Mouse (Mus musculus) heart, embryonic 10.5 days (tissue): ENCODE data around the gene Zfp963. TPM values are rescaled to one million over a fixed set of nuclear protein-coding genes. Genes with fewer than 3 reads are reported as not detected.
"Not testable (repeated sequence)": the region's sequence is repeated elsewhere in the genome, so short reads cannot be mapped to it uniquely, and the experiment has no call there.

Source experiments
- DNase-seq: peaks from one replicate; pipeline ENCODE4 v3.0.0-alpha.2; 2017; ENCODE audit warnings: low spot score
- H3K27ac ChIP-seq: fragments of 300-500 bp; sonication (generic); 2 replicates; pipeline ENCODE4 v1.5.1; 2016; ENCODE audit warnings: mild to moderate bottlenecking
- H3K27me3 ChIP-seq: fragments of 300-500 bp; sonication (generic); 2 replicates; pipeline ENCODE4 v1.6.1; 2016; ENCODE audit warnings: mild to moderate bottlenecking; ENCODE audit not compliant: poor library complexity, insufficient read depth, severe bottlenecking
- H3K36me3 ChIP-seq: fragments of 300-500 bp; sonication (generic); 2 replicates; pipeline ENCODE4 v1.6.1; 2016; ENCODE audit warnings: mild to moderate bottlenecking, moderate library complexity
- H3K4me1 ChIP-seq: fragments of 300-500 bp; sonication (generic); 2 replicates; pipeline ENCODE4 v1.6.1; 2016; ENCODE audit warnings: mild to moderate bottlenecking
- H3K4me3 ChIP-seq: fragments of 300-500 bp; sonication (generic); 2 replicates; pipeline ENCODE4 v1.5.1; 2016; ENCODE audit warnings: mild to moderate bottlenecking, moderate library complexity
- H3K9me3 ChIP-seq: fragments of 300-500 bp; sonication (generic); 2 replicates; pipeline ENCODE4 v1.6.1; 2016; ENCODE audit warnings: mild to moderate bottlenecking, moderate library complexity
- WGBS: fragments of 180-500 bp; shearing (Covaris S2); methylation state at CpG from one replicate; pipeline ENCODE4 v1.1.7; 2016; 5-methylcytosine and 5-hydroxymethylcytosine counted together
- polyA plus RNA-seq: library from polyadenylated mRNA; unstranded; fragments of >200 nt; fragmentation: Nextera tagmentation; extraction: Ambion mirVana; gene quantifications from 2 replicates; pipeline ENCODE4 v1.2.1, GENCODE M21; 2016

Gene Zfp963
- polyA plus RNA-seq, 1 experiment from 2014 or later = 4.1 TPM

DNA sequence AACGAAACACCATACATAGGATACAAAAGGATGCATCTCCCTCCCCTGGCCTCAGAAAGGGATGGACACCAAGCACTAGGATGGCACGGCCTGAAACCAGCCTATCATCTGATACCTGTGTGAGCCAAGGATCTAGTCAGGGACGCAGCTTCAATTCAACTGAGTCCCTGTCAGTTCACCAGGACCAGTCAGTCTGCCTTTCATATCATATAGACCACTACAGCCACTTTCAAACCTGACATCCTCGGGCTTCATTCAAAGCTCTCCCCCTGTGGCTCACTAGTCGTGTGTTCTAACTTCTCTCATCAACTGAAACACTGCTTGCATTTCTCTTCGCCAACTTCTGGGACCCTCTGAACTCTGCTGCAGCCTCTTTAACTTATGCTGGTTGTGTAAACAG, 34.4 kb downstream of the Zfp963 start:
- Histone ChIP-seq H3K36me3 (peaks cover 26% of the 10 kb centered on the region), H3K27ac (no peak overlapping the region), H3K9me3 (no peaks in the 10 kb centered on the region), H3K27me3 (no peaks in the 10 kb centered on the region), H3K4me3 (peak overlapping the region; percentile 90), H3K4me1 (peaks cover 13% of the 10 kb centered on the region; the same call in 1 of the 2 replicates)
- no peak for DNase-seq
- WGBS = 78% methylated on average over 6 of the region's 6 CpGs

DNA sequence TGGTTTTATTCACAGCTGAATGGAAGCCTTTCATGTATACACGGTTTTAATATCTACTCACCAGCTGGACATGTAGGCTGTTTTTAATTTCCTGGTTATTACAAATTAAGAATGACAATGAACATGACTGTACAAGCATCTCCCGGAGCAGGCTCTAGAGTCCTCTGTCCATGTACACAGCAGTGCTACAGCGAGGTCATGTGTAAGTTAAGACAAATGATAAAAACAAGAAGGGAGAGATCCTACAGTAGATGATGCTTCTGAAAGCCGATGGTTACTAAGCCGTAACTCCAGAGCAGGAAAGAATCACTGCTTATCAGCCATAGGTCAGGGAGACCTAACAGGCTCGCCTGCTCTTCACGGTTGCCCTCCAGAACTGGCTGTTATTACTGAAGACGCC, 36.3 kb downstream of the Zfp963 start:
- Histone ChIP-seq H3K36me3 (peaks cover 44% of the 10 kb centered on the region), H3K27me3 (no peaks in the 10 kb centered on the region)
- no peak for DNase-seq

DNA sequence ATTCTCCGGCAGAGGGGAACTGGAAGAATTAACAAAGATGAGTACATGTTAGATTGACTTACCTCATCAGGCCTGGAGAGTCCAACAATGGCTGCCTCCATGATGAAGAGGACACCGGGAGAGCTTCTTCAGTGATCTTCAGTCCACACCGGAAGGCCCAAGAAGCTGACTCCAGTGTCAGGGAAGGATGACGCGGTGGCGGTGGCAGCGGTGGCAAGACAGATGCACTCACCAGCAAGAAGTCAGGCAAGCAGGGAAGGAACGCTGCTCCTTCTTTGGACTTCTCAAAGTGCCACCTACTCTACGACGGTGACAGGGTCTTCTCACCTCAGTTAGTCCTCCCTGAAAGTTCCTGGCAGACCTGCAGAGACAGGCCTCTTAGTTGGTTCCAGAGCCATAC, 39.1 kb downstream of the Zfp963 start, which contains the start of gene Zfp869:
TSS of gene Zfp869 (minus strand) at position 101 of the 400 bp plus-strand sequence.
- H3K27me3 ChIP-seq, H3K4me3 ChIP-seq, DNase-seq, H3K9me3 ChIP-seq, H3K27ac ChIP-seq: not testable (repeated sequence)
- H3K4me1 ChIP-seq = peaks cover 13% of the 10 kb centered on the region; the same call in 1 of the 2 replicates
- 96% methylated on average over 10 of the region's 10 CpGs for WGBS
- H3K36me3 ChIP-seq = peaks cover 73% of the 10 kb centered on the region

More for the DNA sequence above, 36.3 kb downstream of the Zfp963 start:
- 84% methylated on average over 8 of the region's 8 CpGs for WGBS
- Histone ChIP-seq H3K27ac (no peak overlapping the region), H3K4me1 (peaks cover 13% of the 10 kb centered on the region; the same call in 1 of the 2 replicates), H3K4me3 (no peak overlapping the region), H3K9me3 (no peaks in the 10 kb centered on the region)

DNA sequence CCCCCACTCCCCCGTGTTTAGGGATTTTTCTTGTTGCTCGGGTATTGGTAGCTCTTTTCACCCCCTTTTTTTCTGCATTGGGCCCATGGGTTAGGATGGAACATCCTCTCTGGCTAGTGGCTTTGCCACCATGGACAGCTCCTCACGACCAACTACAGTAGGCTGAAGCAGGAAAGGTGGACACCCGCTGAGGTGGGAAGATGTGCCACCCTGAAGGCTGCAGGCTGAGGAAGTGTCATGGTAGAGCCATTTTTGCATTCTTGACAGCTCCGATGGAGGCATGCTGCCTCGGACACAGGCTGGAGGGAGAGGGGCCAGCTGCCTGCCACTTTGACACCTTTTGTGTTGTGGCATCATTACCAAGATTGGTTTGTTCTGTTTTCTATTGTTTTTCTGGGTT, 48.0 kb downstream of the Zfp963 start:
- H3K27me3 ChIP-seq = no peaks in the 10 kb centered on the region
- H3K4me3 ChIP-seq = no peak overlapping the region
- no peak for DNase-seq
- WGBS = 68% methylated on average over 6 of the region's 6 CpGs
- no peaks in the 10 kb centered on the region for H3K4me1 ChIP-seq
- H3K27ac ChIP-seq = no peak overlapping the region
- peaks cover 46% of the 10 kb centered on the region for H3K36me3 ChIP-seq
- H3K9me3 ChIP-seq = no peaks in the 10 kb centered on the region; the same call in 1 of the 2 replicates

Other genes starting within 250 kb of the Zfp963 start
- not detected in 2 replicates for gene Gm7697, start 227.0 kb downstream of the Zfp963 start, polyA plus RNA-seq
- gene Zfp868, start 124.4 kb downstream of the Zfp963 start, polyA plus RNA-seq = 16.9 and 18.8 TPM in 2 replicates
- gene Zfp964, start 95.5 kb downstream of the Zfp963 start, polyA plus RNA-seq = 1.3 and 1.4 TPM in 2 replicates
- gene Zfp869, start 39.2 kb downstream of the Zfp963 start, polyA plus RNA-seq = 25.1 and 28.5 TPM in 2 replicates
- gene Gm20422, start 24.9 kb upstream of the Zfp963 start, polyA plus RNA-seq = 0.44 and 0.65 TPM in 2 replicates
- gene Atp13a1, start 41.2 kb upstream of the Zfp963 start, polyA plus RNA-seq = 43.2 and 48.3 TPM in 2 replicates
- 20.4 and 26.4 TPM in 2 replicates for gene Zfp866, start 41.2 kb upstream of the Zfp963 start, polyA plus RNA-seq
- gene Gmip, start 58.7 kb upstream of the Zfp963 start, polyA plus RNA-seq = 10.3 and 10.7 TPM in 2 replicates
- 0.32 and 0.73 TPM in 2 replicates for gene Lpar2, start 72.5 kb upstream of the Zfp963 start, polyA plus RNA-seq
- 5.6 and 6.3 TPM in 2 replicates for gene Pbx4, start 82.5 kb upstream of the Zfp963 start, polyA plus RNA-seq
- 0.48 and 0.63 TPM in 2 replicates for gene Cilp2, start 137.7 kb upstream of the Zfp963 start, polyA plus RNA-seq
- gene Tssk6, start 152.2 kb upstream of the Zfp963 start, polyA plus RNA-seq = 2.7 and 2.9 TPM in 2 replicates
- gene Ndufa13, start 152.6 kb upstream of the Zfp963 start, polyA plus RNA-seq = 217 and 256 TPM in 2 replicates
- gene Yjefn3, start 152.7 kb upstream of the Zfp963 start, polyA plus RNA-seq = 6.7 and 8.7 TPM in 2 replicates
- gene Gatad2a, start 246.4 kb upstream of the Zfp963 start, polyA plus RNA-seq = 47.5 and 49.0 TPM in 2 replicates